Mouse (Mus musculus): ENCODE results near the gene Exoc3l4.

GRCm38 (mm10) chr12:111469507-111469906, 52.7 kb downstream of the Exoc3l4 start:
- TF ChIP-seq POLR2A (IDR thresholded peaks at IDR 0.05; ENCODE audit: insufficient read length, low read depth) (no peak), E2F4 (IDR thresholded peaks at IDR 0.05; ENCODE audit: insufficient read depth) (no peak), MAX (IDR thresholded peaks at IDR 0.05; ENCODE audit: low read depth) (no peak), REST (IDR thresholded peaks at IDR 0.05; ENCODE audit: insufficient read depth, insufficient read length) (no peak), USF1 (IDR thresholded peaks at IDR 0.05; ENCODE audit: low read depth) (no peak), MYOG (IDR thresholded peaks at IDR 0.05; ENCODE audit: control insufficient read depth in 1 of 3, insufficient read depth in 1 of 3, insufficient read length in 2 of 3, low read depth in 2 of 3) (no peak), POLR2AphosphoS2 (IDR thresholded peaks at IDR 0.05; ENCODE audit: insufficient read length, low read depth) (no peak), TCF12 (IDR thresholded peaks at IDR 0.05; ENCODE audit: insufficient read depth, poor library complexity, severe bottlenecking) (no peak), TCF3 (IDR thresholded peaks at IDR 0.05; ENCODE audit: insufficient read length, low read depth) (no peak), CEBPB (IDR thresholded peaks at IDR 0.05; ENCODE audit: insufficient read depth, poor library complexity, severe bottlenecking) (no peak), MYOD1 (IDR thresholded peaks at IDR 0.05; ENCODE audit: control insufficient read depth in 1 of 3, insufficient read length in 2 of 3, low read depth in 2 of 3) (no peak), SRF (IDR thresholded peaks at IDR 0.05; ENCODE audit: control insufficient read depth, insufficient read length, low read depth) (no peak)
